Mouse (Mus musculus): ENCODE results near the gene Trcg1. TPM values are rescaled to one million over a fixed set of nuclear protein-coding genes. Genes with fewer than 3 reads are reported as not detected.
A peak's percentile ranks its signal among the peaks of the same experiment; 100 is the strongest.

Gene Trcg1
- polyA plus RNA-seq, 1 experiment from 2014 or later: not detected

DNA sequence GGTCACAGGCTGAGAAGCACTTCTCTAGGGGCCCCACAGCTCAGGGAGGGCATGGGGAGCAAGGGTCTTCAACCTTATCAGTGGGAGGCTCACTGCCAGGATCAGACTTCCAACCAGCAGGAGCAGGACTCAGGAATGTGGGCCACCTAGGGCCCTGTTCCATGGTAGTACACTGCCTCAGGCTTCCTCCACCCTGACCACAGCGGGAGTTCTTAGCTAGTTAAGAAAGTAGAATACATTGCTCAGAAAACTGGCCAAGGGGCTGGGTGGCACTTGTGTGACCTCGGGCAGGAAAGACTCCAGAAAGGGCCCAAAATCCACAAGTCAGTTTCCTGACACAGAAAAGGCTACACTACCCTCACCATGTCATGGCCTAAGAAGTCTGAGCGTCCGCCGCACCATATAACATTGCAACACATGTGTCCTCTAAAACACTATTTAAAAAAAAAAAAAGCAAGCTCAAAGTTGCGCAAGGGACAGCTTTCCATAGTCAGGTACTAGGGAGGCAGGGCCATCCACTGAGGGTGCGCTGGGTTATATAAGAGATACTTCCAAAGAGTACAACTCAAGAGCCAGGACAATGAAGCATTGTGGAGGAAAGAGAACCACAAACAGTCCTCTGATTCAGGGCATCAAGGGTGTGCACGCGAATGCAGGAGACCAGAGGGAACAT, 18.6 kb downstream of the Trcg1 start:
- H3K4me2 ChIP-seq: no peak overlapping the region
- no peaks in the 10 kb centered on the region for H3K27me3 ChIP-seq
- H3K9me3 ChIP-seq: no peaks in the 10 kb centered on the region
- no peak overlapping the region for H3K27ac ChIP-seq
- H3K4me1 ChIP-seq: peaks cover 9% of the 10 kb centered on the region; the same call in 1 of the 2 replicates
- H3K4me3 ChIP-seq: no peak overlapping the region
- 68% methylated on average over 9 of the region's 9 CpGs for WGBS
- no peak overlapping the region for H3K9ac ChIP-seq
- peaks cover 86% of the 10 kb centered on the region for H3K36me3 ChIP-seq
- no peak for ATAC-seq (ENCODE audit: insufficient number of reproducible peaks, insufficient read depth, low FRiP score, low TSS enrichment, low read depth)

- peaks cover 77% of the 10 kb centered on the region for H3K36me3 ChIP-seq
- 98% methylated on average over 20 of the region's 20 CpGs for WGBS
- H3K27me3 ChIP-seq: no peaks in the 10 kb centered on the region
- no peak overlapping the region for H3K4me2 ChIP-seq
- no peak overlapping the region; the same call in 1 of the 2 replicates for H3K9ac ChIP-seq
- no peak for ATAC-seq (ENCODE audit: insufficient number of reproducible peaks, insufficient read depth, low FRiP score, low TSS enrichment, low read depth)
- H3K4me1 ChIP-seq: peaks cover 22% of the 10 kb centered on the region
- no peak overlapping the region for H3K27ac ChIP-seq
- no peaks in the 10 kb centered on the region for H3K9me3 ChIP-seq
- H3K4me3 ChIP-seq: no peak overlapping the region
Observed at GRCm38 (mm10) chr9:57256309-57256708, 20.0 kb downstream of the Trcg1 start.

DNA sequence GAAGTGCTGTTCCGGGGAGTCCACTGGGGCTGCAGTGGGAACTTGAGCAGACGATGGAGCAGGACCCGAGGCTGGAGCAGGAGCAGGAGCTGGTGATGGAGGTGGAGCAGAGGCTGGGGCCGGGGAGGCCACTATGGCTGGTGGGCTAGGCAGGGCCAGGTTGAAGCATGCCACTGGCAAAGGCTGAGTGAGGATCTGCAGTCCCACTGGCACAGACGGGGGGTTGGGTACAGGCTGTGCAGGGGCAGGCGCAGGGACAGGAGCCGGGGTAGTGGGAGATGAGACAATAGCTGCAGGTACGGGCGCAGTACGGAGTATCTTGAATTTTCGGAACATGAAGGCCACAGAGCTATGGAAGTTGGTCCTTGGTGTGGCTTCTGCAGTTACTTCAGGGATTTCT, 20.5 kb downstream of the Trcg1 start:
- Histone ChIP-seq H3K4me3 (no peak overlapping the region), H3K27ac (no peak overlapping the region), H3K4me1 (peaks cover 25% of the 10 kb centered on the region), H3K9ac (no peak overlapping the region), H3K27me3 (no peaks in the 10 kb centered on the region), H3K9me3 (no peaks in the 10 kb centered on the region), H3K4me2 (no peak overlapping the region), H3K36me3 (peaks cover 71% of the 10 kb centered on the region)
- 94% methylated on average over 11 of the region's 11 CpGs for WGBS
- no peak for ATAC-seq (ENCODE audit: insufficient number of reproducible peaks, insufficient read depth, low FRiP score, low TSS enrichment, low read depth)

- no peak for ATAC-seq (ENCODE audit: insufficient number of reproducible peaks, insufficient read depth, low FRiP score, low TSS enrichment, low read depth)
- no peak overlapping the region for H3K4me3 ChIP-seq
- H3K27ac ChIP-seq: no peak overlapping the region
- 90% methylated on average over 9 of the region's 9 CpGs for WGBS
- no peak overlapping the region for H3K9ac ChIP-seq
- no peaks in the 10 kb centered on the region for H3K27me3 ChIP-seq
- no peaks in the 10 kb centered on the region for H3K9me3 ChIP-seq
- H3K36me3 ChIP-seq: peaks cover 63% of the 10 kb centered on the region
- no peak overlapping the region for H3K4me2 ChIP-seq
- H3K4me1 ChIP-seq: peaks cover 25% of the 10 kb centered on the region
Observed at GRCm38 (mm10) chr9:57257627-57258026, 21.3 kb downstream of the Trcg1 start.

GRCm38 (mm10) chr9:57259736-57260135, 23.4 kb downstream of the Trcg1 start:
- Histone ChIP-seq H3K9ac (no peak overlapping the region), H3K9me3 (no peaks in the 10 kb centered on the region), H3K4me1 (peaks cover 25% of the 10 kb centered on the region), H3K4me3 (no peak overlapping the region), H3K27ac (no peak overlapping the region), H3K27me3 (no peaks in the 10 kb centered on the region), H3K4me2 (no peak overlapping the region), H3K36me3 (peaks cover 42% of the 10 kb centered on the region)
- no peak for ATAC-seq (ENCODE audit: insufficient number of reproducible peaks, insufficient read depth, low FRiP score, low TSS enrichment, low read depth)
- 7% methylated on average over 3 of the region's 3 CpGs for WGBS

- H3K9me3 ChIP-seq: no peaks in the 10 kb centered on the region
- peak overlapping the region; percentile 85 for H3K4me3 ChIP-seq
- H3K27ac ChIP-seq: no peak overlapping the region
- no peak for ATAC-seq (ENCODE audit: insufficient number of reproducible peaks, insufficient read depth, low FRiP score, low TSS enrichment, low read depth)
- peaks cover 24% of the 10 kb centered on the region for H3K4me1 ChIP-seq
- peak overlapping the region; percentile 90 for H3K9ac ChIP-seq
- peak overlapping the region; percentile 96 for H3K4me2 ChIP-seq
- H3K27me3 ChIP-seq: no peaks in the 10 kb centered on the region
- peaks cover 30% of the 10 kb centered on the region for H3K36me3 ChIP-seq
- 16% methylated on average over 12 of the region's 12 CpGs for WGBS
Observed at GRCm38 (mm10) chr9:57260940-57261339, 24.6 kb downstream of the Trcg1 start.

DNA sequence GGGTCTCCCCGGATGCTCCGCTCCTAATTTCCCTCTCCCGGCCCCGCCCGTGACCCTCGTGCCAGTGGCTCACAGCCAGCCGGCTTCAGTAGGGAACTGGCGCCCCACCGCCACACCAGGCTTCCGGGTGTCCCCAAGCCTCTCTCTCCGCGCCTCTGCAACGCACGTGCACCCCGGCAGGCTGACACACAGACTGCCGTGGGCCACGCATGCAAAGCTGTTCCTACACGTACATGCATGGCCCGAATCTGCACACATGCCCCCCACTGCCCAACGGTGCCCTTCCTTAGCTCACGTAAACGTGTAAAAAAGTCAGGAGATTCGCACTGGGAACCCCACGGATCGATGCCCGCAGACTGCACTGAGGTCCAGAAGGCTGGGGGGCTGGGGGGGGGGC, 25.2 kb downstream of the Trcg1 start:
- H3K27me3 ChIP-seq: no peaks in the 10 kb centered on the region
- no peaks in the 10 kb centered on the region for H3K9me3 ChIP-seq
- peak overlapping the region; percentile 85 for H3K4me3 ChIP-seq
- H3K4me1 ChIP-seq: peaks cover 26% of the 10 kb centered on the region
- peaks cover 25% of the 10 kb centered on the region for H3K36me3 ChIP-seq
- under 1% methylated on average over 26 of the region's 26 CpGs for WGBS
- H3K4me2 ChIP-seq: peak overlapping the region; percentile 96
- peak overlapping the region; percentile 90 for H3K9ac ChIP-seq
- no peak for ATAC-seq (ENCODE audit: insufficient number of reproducible peaks, insufficient read depth, low FRiP score, low TSS enrichment, low read depth)
- peak overlapping the region; percentile 81; the same call in 1 of the 2 replicates for H3K27ac ChIP-seq

DNA sequence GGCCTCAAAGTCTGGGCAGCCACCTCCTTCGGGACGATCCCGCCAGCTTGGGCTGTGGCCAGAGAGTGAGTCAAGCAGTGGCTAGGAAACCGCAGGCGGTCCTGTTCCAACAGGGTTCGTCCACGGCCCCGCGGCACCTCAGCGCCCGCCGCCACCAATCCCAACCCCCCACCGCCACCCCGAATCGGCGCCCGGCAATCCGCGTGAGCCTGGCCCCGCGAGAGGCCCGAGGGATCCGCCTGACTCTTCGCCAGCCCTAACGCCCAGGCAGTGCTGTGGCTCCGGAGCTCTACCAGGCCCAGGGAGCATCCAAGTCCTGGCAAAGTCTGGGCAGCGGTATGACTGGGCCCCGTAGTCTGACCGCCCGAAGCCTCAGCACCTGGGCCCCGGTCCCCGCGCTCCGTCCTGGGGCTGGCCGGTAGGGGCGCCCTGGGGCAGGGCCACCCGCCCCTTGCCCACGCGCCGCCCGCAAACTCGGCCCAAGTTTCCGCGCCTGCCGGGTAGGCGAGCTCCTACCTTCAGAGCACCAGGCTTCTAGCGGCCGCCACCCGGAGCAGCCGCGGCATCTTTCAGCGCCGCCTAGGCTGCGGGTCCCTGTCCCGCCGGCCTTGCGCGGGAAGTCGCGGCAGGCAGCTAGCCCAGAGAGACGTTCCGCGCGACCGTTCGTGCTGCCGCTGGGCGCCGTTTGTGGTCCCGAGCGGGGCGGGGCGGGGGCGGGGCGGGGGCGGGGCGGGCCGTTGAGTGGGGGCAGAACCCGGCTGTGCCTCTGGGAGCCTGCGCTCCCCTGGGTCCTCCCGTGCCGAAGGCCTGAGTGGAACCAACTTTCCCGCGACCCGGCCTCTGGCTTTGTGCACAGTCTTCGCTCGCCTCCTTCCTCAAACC, 25.8 kb downstream of the Trcg1 start, which contains the start of gene 1700017B05Rik:
1700017B05Rik (minus strand) TSS at position 700 of the 882 bp plus-strand sequence.
- Histone ChIP-seq H3K9ac (peak within 1 kb of the TSS; percentile 90), H3K9me3 (no peaks in the 10 kb centered on the region), H3K36me3 (peaks cover 18% of the 10 kb centered on the region), H3K4me1 (peaks cover 26% of the 10 kb centered on the region), H3K4me2 (peak within 1 kb of the TSS; percentile 96), H3K27me3 (no peaks in the 10 kb centered on the region), H3K27ac (peak within 1 kb of the TSS; percentile 81), H3K4me3 (peak within 1 kb of the TSS; percentile 85)
- ATAC-seq (ENCODE audit: insufficient number of reproducible peaks, insufficient read depth, low FRiP score, low TSS enrichment, low read depth): peak; percentile 70
- WGBS: under 1% methylated on average over 78 of the region's 87 CpGs

GRCm38 (mm10) chr9:57262795-57263684, 26.7 kb downstream of the Trcg1 start:
- ATAC-seq (ENCODE audit: insufficient number of reproducible peaks, insufficient read depth, low FRiP score, low TSS enrichment, low read depth): no peak
- WGBS: 52% methylated on average over 13 of the region's 13 CpGs
- Histone ChIP-seq H3K27ac (peak overlapping the region; percentile 81; the same call in 1 of the 2 replicates), H3K4me3 (peak overlapping the region; percentile 85), H3K4me2 (peak overlapping the region; percentile 96), H3K9ac (peak overlapping the region; percentile 90), H3K4me1 (peaks cover 26% of the 10 kb centered on the region), H3K36me3 (peaks cover 9% of the 10 kb centered on the region), H3K9me3 (no peaks in the 10 kb centered on the region), H3K27me3 (no peaks in the 10 kb centered on the region)

DNA sequence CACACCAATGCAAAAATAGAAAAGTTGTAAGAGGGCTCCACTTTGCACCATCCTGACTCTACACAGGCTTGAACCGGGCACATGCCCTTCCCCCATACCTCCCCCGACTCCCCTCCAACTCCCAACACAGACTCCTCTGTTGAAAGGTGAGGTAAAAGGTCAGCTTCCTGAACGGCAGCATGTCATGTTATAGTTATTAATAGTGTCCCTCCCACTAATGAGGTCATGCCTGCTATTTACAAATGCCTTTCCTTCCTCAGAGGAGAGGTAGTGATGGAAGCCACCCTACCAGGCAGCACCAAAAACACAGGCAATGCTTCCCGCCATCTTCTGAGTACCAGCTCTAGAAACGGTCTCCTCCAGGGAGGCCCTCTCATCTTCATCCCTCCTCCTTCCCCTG, 28.8 kb downstream of the Trcg1 start:
- WGBS: 32% methylated on average over 5 of the region's 5 CpGs
- no peak overlapping the region for H3K4me3 ChIP-seq
- H3K27me3 ChIP-seq: no peaks in the 10 kb centered on the region
- no peaks in the 10 kb centered on the region for H3K36me3 ChIP-seq
- H3K9ac ChIP-seq: no peak overlapping the region
- no peak overlapping the region for H3K4me2 ChIP-seq
- ATAC-seq (ENCODE audit: insufficient number of reproducible peaks, insufficient read depth, low FRiP score, low TSS enrichment, low read depth): no peak
- H3K27ac ChIP-seq: no peak overlapping the region
- peaks cover 25% of the 10 kb centered on the region for H3K4me1 ChIP-seq
- no peaks in the 10 kb centered on the region for H3K9me3 ChIP-seq

GRCm38 (mm10) chr9:57267421-57267820, 31.1 kb downstream of the Trcg1 start:
- H3K9me3 ChIP-seq: no peaks in the 10 kb centered on the region
- peaks cover 20% of the 10 kb centered on the region for H3K4me1 ChIP-seq
- H3K27me3 ChIP-seq: no peaks in the 10 kb centered on the region
- H3K9ac ChIP-seq: no peak overlapping the region
- ATAC-seq (ENCODE audit: insufficient number of reproducible peaks, insufficient read depth, low FRiP score, low TSS enrichment, low read depth): no peak
- no peak overlapping the region for H3K4me3 ChIP-seq
- H3K36me3 ChIP-seq: no peaks in the 10 kb centered on the region
- H3K27ac ChIP-seq: no peak overlapping the region
- H3K4me2 ChIP-seq: no peak overlapping the region
- 45% methylated on average over 5 of the region's 5 CpGs for WGBS
